Mouse (Mus musculus): ENCODE results near the gene Gm28043. TPM values are rescaled to one million over a fixed set of nuclear protein-coding genes. Genes with fewer than 3 reads are reported as not detected.

The Gm28043 gene
- total and polyA plus RNA-seq, 3 experiments = 0.26 to 2.4 (median 1.8) TPM

GRCm38 (mm10) chr17:29623488-29623887, 8.8 kb downstream of the Gm28043 start:
- no peak for DNase-seq

GRCm38 (mm10) chr17:29627285-29627684, 12.6 kb downstream of the Gm28043 start:
- DNase-seq = no peak

- no peak for DNase-seq
Measured at GRCm38 (mm10) chr17:29628946-29629345, 14.3 kb downstream of the Gm28043 start.

- DNase-seq = no peak
Measured at GRCm38 (mm10) chr17:29629620-29630019, 14.9 kb downstream of the Gm28043 start.

- no peak for DNase-seq
Measured at GRCm38 (mm10) chr17:29632312-29632711, 17.6 kb downstream of the Gm28043 start.

- DNase-seq = no peak
Measured at GRCm38 (mm10) chr17:29635492-29635891, 20.8 kb downstream of the Gm28043 start.

GRCm38 (mm10) chr17:29636118-29636517, 21.4 kb downstream of the Gm28043 start:
- peak; percentile 42 for DNase-seq

GRCm38 (mm10) chr17:29637377-29637776, 22.7 kb downstream of the Gm28043 start:
- no peak for DNase-seq

GRCm38 (mm10) chr17:29637895-29638294, 23.2 kb downstream of the Gm28043 start:
- no peak for DNase-seq

- peak; percentile 83 for DNase-seq
Measured at GRCm38 (mm10) chr17:29640971-29641370, 26.3 kb downstream of the Gm28043 start.

- no peak for DNase-seq
Measured at GRCm38 (mm10) chr17:29642219-29642618, 27.5 kb downstream of the Gm28043 start.

GRCm38 (mm10) chr17:29658249-29658648, 43.6 kb downstream of the Gm28043 start:
- no peak for DNase-seq

- peak; percentile 99 for DNase-seq
Measured at GRCm38 (mm10) chr17:29660076-29660761, 45.5 kb downstream of the Gm28043 start, which contains the start of gene Cmtr1. Cmtr1 (plus strand) TSS chr17:29660595.

- no peak for DNase-seq
Measured at GRCm38 (mm10) chr17:29660762-29661391, 46.2 kb downstream of the Gm28043 start.

GRCm38 (mm10) chr17:29662145-29662544, 47.5 kb downstream of the Gm28043 start:
- no peak for DNase-seq

GRCm38 (mm10) chr17:29668051-29668986, 53.6 kb downstream of the Gm28043 start:
- peak; percentile 65 for DNase-seq

GRCm38 (mm10) chr17:29669030-29669429, 54.4 kb downstream of the Gm28043 start:
- no peak for DNase-seq

GRCm38 (mm10) chr17:29669936-29670335, 55.3 kb downstream of the Gm28043 start:
- peak; percentile 59 for DNase-seq

GRCm38 (mm10) chr17:29671021-29671420, 56.3 kb downstream of the Gm28043 start:
- no peak for DNase-seq

- DNase-seq = no peak
Measured at GRCm38 (mm10) chr17:29673325-29673724, 58.6 kb downstream of the Gm28043 start.

- no peak for DNase-seq
Measured at GRCm38 (mm10) chr17:29678526-29678925, 63.9 kb downstream of the Gm28043 start.

- DNase-seq = no peak
Measured at GRCm38 (mm10) chr17:29679038-29679767, 64.5 kb downstream of the Gm28043 start.

Data from adrenal gland, adult 2 months (tissue).